Mouse (Mus musculus): ENCODE results near the gene Dhx15. TPM values are rescaled to one million over a fixed set of nuclear protein-coding genes. Genes with fewer than 3 reads are reported as not detected.

Dhx15 gene
- polyA plus RNA-seq (2014; fragmentation: Illumina TruSeq; extraction: RNeasy Lipid Tissue Mini Kit (QIAGEN cat#74804); ENCODE audit: low read depth, low replicate concordance): 267 TPM

DNA sequence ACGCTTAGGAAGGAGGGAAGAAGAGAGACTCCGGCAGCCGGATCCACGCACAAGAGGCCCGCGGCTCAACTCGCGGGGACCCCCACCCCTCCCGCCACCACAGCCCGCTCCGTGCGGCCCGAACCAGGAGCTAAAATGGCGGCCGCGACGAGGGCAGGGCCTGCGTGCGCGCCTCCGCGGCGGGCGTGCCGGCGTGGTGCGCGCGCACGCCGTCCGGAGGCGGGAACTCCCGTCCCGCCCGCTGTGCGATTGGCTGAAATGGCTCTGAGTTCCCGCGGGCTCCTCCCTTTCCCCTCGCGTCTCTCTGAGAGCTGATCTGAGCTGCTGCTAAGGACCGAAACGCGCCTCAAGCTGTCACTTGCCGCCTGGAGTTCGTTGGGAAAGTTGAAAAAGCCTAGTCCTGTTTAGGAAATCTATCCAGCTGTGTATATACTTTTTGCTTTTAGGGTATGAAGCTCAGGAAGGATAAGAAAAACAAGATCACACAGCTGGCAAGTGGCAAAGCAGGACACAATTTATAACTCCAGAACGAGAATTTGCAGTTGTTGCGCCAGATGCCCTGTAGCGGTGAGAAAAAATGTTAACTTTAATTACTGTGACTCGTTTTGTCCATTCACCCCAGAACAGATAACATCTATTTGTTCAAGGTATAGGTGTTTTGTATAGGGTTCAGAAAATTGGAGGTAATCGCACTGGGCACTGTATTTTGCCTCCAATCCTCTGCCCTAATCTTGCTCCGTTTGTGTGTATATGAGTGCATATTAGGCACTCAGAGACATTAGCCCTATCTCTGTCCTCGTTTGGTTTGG, at the start of gene Dhx15:
Gene Dhx15, minus strand, starts transcription at position 144 of the 809 bp plus-strand sequence.

Other genes with a start within 250 kb of the Dhx15 start
- gene Sod3, start 173.3 kb upstream of the Dhx15 start, polyA plus RNA-seq (2014; fragmentation: Illumina TruSeq; extraction: RNeasy Lipid Tissue Mini Kit (QIAGEN cat#74804); ENCODE audit: low read depth, low replicate concordance): 31.2 TPM

Measured in kidney, adult 10 weeks (tissue).